Mouse (Mus musculus) olfactory bulb, adult 2 months (tissue): ENCODE measurements around the gene Dctpp1. TPM values are rescaled to one million over a fixed set of nuclear protein-coding genes. Genes with fewer than 3 reads are reported as not detected.

Experiments
- H3K27ac ChIP-seq: fragments of 200-500 bp; 2 replicates; pipeline ENCODE4 v1.5.1; 2012; ENCODE audit warnings: low read depth, low read length; ENCODE audit not compliant: insufficient read depth
- H3K4me1 ChIP-seq: fragments of 200-500 bp; 2 replicates; pipeline ENCODE4 v1.6.1; 2012; ENCODE audit warnings: low read length; ENCODE audit not compliant: control insufficient read depth, insufficient read depth
- H3K4me3 ChIP-seq: fragments of 200-500 bp; 2 replicates; pipeline ENCODE4 v1.5.1; 2012; ENCODE audit warnings: mild to moderate bottlenecking, low read depth, low read length, moderate library complexity; ENCODE audit not compliant: insufficient read depth
- CTCF ChIP-seq: fragments of 200-500 bp; IDR thresholded peaks from 2 replicates; pipeline ENCODE4 v1.5.1; 2012; ENCODE audit warnings: low read depth, mild to moderate bottlenecking, low read length, moderate library complexity; ENCODE audit not compliant: insufficient read depth
- POLR2A ChIP-seq: fragments of 200-500 bp; IDR thresholded peaks from 2 replicates; pipeline ENCODE4 v1.6.1; 2012; ENCODE audit warnings: mild to moderate bottlenecking, low read depth, low read length, moderate library complexity; ENCODE audit not compliant: insufficient read depth
- WGBS: fragments of 180-500 bp; shearing (Covaris S2); methylation state at CpG from one replicate; pipeline ENCODE4 v1.1.7; 2018; 5-methylcytosine and 5-hydroxymethylcytosine counted together
- polyA plus RNA-seq: library from polyadenylated mRNA; stranded (reverse); fragments of >200 nt; gene quantifications from 2 replicates; pipeline ENCODE4 v1.2.4, GENCODE M21; 2012; ENCODE audit warnings: low replicate concordance; ENCODE audit not compliant: missing spikeins, insufficient read depth, insufficient read length

The Dctpp1 gene
- not detected in 2 replicates for polyA plus RNA-seq

DNA sequence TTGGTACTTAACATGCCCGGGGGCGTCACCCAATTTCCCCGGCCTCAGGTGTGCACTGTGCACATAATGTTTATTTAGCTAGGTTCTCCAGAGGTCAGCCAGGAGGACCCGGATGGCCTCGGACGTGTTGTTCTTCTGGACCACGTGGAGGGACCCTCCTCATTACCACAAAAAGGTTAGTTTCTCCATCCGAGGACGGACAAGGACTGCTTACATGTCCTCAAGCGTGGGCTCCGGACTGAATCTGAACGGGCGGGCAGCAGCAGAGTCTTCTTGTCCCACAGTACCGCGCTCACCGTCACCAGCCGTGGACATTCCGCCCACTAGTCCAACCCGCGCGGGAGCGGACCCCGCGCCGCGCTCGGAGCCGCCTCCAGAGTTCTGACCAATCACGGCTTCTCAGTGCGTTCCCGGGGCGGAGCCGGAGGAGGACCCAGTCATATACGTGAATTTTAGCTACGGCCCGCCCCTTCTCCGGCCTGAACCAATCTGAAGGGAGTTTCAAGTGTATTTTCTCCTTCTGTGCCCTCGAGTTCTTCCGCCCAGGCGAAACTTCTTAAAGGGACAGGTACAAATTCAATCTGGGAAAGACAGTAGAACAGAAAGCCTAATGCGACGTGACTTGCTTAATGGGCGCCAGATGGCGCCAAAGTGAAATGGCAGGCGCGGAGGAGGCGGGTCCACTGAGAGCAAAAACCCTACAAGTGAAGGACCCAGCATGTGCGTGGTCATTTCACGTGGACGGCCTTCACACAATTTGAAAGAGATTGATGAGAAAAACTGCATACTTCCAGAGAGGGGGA, at the start of gene Dctpp1:
Dctpp1 (minus strand) TSS at position 401 of the 803 bp plus-strand sequence.
- TF ChIP-seq POLR2A (peak; percentile 63), CTCF (peak; percentile 79)
- peak within 1 kb of the TSS; percentile 7; the same call in 1 of the 2 replicates for H3K27ac ChIP-seq
- H3K4me1 ChIP-seq = no peaks in the 10 kb centered on the region
- WGBS = under 1% methylated on average over 50 of the region's 50 CpGs
- peak within 1 kb of the TSS; percentile 67 for H3K4me3 ChIP-seq

DNA sequence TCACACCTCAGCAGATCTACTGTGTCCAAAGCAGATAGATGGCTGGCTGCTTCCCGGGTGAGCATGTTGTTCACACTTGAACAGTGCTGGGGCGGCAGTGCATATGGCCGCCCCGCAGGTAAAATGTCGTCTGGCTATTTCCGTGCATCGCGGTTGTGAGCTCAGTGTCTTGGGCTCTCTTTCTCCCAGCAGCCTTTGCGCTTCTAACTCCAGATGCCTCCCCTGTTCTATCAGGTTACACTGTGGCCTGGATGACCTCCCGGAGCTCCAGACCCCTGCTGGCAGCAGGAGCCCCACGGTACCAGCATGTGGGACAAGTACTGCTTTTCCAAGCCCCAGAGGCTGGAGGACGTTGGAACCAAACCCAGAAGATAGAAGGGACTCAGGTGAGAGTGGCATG, 49.4 kb upstream of the Dctpp1 start:
- WGBS = 79% methylated on average over 12 of the region's 12 CpGs

DNA sequence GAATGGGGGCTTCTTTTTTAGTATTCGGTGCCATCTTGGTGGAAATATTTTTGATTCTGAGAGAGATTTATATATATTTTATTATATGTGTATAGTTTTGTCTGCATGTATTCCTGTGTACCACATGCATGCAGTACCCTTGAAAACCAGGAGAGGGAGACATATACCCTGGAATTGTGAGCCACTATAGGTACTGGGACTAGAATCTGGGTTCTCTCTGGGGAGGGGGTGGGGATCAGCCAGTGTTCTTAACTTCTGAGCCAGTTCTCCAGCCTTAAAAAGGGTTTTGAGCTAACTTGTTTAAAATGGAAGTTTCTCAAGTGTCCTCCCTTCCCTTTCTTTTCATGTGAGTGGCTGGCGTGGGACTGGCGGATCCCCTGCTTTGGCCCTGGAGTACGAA, 48.4 kb upstream of the Dctpp1 start:
- H3K4me1 ChIP-seq = peaks cover under 1% of the 10 kb centered on the region; the same call in 1 of the 2 replicates
- no peak overlapping the region for H3K4me3 ChIP-seq
- WGBS = 44% methylated on average over 4 of the region's 4 CpGs
- no peak overlapping the region for H3K27ac ChIP-seq
- no peak for TF ChIP-seq POLR2A
- no peak for TF ChIP-seq CTCF

More for the DNA sequence above, 49.4 kb upstream of the Dctpp1 start:
- Histone ChIP-seq H3K27ac (no peak overlapping the region), H3K4me3 (no peak overlapping the region), H3K4me1 (peaks cover 4% of the 10 kb centered on the region; the same call in 1 of the 2 replicates)
- TF ChIP-seq POLR2A (no peak), CTCF (no peak)

DNA sequence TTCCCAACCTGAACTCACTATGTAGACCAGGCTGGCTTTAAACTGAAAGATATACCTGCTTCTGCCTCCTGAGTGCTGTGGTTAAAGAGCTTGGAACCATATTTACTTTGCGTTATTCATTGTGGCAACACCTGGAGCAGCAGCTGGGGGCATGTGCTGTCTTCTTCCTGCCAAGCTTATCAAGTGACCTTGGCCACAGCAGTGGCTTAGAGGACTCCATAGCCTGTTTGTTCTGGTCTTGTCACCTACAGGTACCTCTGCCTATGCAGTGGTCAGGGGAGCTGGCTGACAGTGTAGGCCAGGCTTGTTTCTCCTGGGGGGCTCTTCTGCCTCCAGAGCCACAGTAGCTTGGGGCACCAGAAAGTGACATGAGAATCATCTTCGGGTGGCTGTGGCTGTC, 47.9 kb upstream of the Dctpp1 start:
- Histone ChIP-seq H3K4me3 (no peak overlapping the region), H3K27ac (no peak overlapping the region), H3K4me1 (no peaks in the 10 kb centered on the region)
- WGBS = 80% methylated on average over 2 of the region's 2 CpGs
- no peak for TF ChIP-seq POLR2A
- TF ChIP-seq CTCF = no peak

DNA sequence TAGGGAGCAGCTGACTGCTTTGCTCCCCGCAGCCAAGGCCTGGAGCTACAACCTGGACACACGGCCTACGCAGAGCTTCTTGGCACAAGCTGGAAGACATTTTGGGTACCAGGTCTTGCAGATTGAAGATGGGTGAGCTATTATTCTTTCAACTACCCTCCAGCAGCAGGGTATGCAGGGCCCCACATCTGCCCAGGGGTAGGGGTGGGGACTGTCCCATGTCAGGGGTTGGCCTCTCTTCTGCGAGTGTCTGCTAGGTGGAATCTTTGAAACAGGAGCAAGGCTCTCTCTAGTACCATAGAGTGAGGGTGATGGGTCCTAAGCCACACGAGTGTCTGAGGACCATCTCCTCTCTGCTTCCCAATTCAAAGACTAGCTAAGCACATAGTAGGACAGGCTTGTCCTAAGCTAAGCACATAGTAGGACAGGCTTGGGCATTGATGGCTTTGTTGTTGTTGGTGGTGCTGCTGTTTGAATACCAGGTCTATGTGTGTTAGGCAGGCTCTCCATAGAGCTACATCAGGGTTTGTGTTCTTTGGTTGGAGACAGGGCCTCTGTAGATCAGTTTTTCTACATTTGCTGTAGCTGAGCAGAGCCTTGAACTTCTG, 37.2 kb upstream of the Dctpp1 start:
- no peak overlapping the region for H3K27ac ChIP-seq
- no peak overlapping the region for H3K4me3 ChIP-seq
- no peaks in the 10 kb centered on the region for H3K4me1 ChIP-seq
- 87% methylated on average over 5 of the region's 5 CpGs for WGBS
- TF ChIP-seq CTCF = no peak
- TF ChIP-seq POLR2A = no peak

DNA sequence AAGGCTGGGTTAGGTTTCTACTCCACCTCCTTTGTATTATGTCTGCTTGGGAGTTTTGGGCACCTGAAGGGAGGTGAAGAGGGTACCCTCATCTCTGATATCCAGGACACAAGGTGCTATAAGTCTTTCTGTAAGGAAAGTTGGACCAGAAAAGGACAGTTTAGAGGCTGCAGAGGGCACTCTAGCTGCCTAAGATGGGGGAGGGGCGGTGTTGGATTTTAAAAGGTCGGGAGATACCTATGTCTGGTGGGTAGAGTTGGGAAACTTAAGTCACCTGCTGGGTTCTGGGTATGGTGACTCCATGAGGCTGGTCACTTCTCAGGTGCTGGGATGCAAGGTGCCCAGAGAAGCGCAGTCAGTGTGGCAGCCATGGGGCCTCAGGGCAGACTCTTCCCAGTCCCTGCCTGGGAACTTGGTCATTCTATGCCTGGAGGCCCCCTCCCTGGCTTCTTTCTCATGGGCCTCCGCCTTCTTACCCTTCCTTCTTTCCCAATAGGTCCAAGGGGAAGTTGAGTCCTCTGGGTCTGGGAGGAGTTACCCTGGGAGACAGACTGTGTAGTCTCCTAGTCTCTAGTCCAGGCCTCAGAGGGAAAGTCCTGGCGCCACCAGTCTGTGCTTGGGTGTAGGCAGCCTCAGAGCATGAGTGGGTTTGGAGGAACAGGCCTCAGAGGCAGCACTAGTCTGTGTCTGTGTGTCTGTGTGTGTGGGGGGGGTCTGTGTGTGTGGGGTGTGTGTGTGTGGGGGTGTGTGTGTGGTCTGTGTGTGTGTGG, 36.5 kb upstream of the Dctpp1 start:
- Histone ChIP-seq H3K27ac (no peak overlapping the region), H3K4me3 (no peak overlapping the region), H3K4me1 (no peaks in the 10 kb centered on the region)
- TF ChIP-seq POLR2A = no peak
- TF ChIP-seq CTCF = no peak
- 89% methylated on average over 5 of the region's 5 CpGs for WGBS

DNA sequence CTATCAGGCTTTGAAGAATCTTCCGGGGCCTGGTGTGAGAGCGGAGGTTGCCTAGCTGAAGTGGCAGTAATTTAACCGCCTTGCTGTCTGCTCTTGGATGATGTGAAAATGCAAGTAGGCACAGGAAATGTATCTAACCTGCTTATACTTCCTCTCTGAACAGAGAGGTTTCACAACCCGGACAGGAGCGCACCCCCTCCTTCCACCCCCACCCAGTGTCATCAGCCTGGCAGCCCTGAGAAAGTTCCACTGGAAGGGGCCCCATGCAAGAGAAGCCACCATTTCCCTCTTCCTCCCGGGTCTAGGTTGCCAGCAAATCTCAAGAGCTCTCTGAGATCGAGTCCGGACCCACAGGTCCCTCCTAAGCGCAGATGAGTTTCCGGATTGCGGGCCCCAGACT, 35.6 kb upstream of the Dctpp1 start, which contains the start of gene Itgal:
Itgal (plus strand) TSS at position 163 of the 400 bp plus-strand sequence.
- H3K27ac ChIP-seq = no peak within 1 kb of the TSS
- no peak for TF ChIP-seq POLR2A
- TF ChIP-seq CTCF = no peak
- 84% methylated on average over 11 of the region's 11 CpGs for WGBS
- H3K4me3 ChIP-seq = no peak within 1 kb of the TSS
- no peaks in the 10 kb centered on the region for H3K4me1 ChIP-seq

DNA sequence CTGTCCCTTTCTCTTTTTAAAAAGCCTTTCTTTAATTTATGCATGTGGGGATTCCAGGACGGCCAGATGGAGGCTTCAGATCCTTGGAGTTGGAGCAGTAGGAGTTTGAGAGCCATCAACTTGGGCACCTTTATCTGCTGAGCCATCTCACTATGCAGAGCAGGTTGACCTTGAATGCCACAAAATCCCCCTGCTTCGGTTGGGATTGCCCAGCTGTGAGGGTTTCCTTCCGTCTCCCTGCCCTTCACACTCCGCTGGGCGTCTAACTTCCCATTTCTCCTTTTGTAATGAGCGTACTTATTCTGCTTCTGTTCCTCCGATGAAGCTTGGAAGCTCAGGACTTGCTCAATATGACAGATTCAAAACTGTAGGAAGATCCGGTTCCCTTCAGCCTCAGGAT, 29.6 kb upstream of the Dctpp1 start:
- TF ChIP-seq CTCF = no peak
- no peak for TF ChIP-seq POLR2A
- H3K4me1 ChIP-seq = no peaks in the 10 kb centered on the region
- H3K4me3 ChIP-seq = no peak overlapping the region
- no peak overlapping the region for H3K27ac ChIP-seq
- WGBS = 47% methylated on average over 8 of the region's 8 CpGs
